Mouse (Mus musculus): ENCODE data around the gene Zcchc14. TPM values are rescaled to one million over a fixed set of nuclear protein-coding genes. Genes with fewer than 3 reads are reported as not detected.
A peak's percentile ranks its signal among the peaks of the same experiment; 100 is the strongest.
"Not testable (repeated sequence)": the region's sequence is repeated elsewhere in the genome, so short reads cannot be mapped to it uniquely, and the experiment has no call there.

Gene Zcchc14
- polyA plus RNA-seq, 1 experiment from 2014 or later: 16.4 TPM

- ATAC-seq (ENCODE audit: low FRiP score, low TSS enrichment): no peak
- Histone ChIP-seq H3K36me3 (ENCODE audit: insufficient read depth, low read length) (no peaks in the 10 kb centered on the region), H3K27ac (ENCODE audit: low read length) (0 out of 2 replicates have a peak overlapping the region, but pooled peaks have one; percentile 23), H3K4me3 (ENCODE audit: low read length) (no peak overlapping the region), H3K4me1 (ENCODE audit: insufficient read depth, low read length) (peaks cover 25% of the 10 kb centered on the region), H3K27me3 (ENCODE audit: insufficient read depth, low read length) (no peaks in the 10 kb centered on the region), H3K9me3 (ENCODE audit: low read length) (no peaks in the 10 kb centered on the region), H3K9ac (replicated peaks; ENCODE audit: low read length) (peak overlapping the region; percentile 29; the same call in 1 of the 2 replicates), H3K4me2 (replicated peaks; ENCODE audit: low read depth, low read length) (no peak overlapping the region)
- WGBS: 60% methylated on average over 6 of the region's 6 CpGs
Measured at GRCm38 (mm10) chr8:121668553-121668952, 15.9 kb upstream of the Zcchc14 start.

GRCm38 (mm10) chr8:121667936-121668500, 15.3 kb upstream of the Zcchc14 start:
- H3K36me3 ChIP-seq (ENCODE audit: insufficient read depth, low read length); H3K4me2 ChIP-seq (replicated peaks; ENCODE audit: low read depth, low read length); H3K27me3 ChIP-seq (ENCODE audit: insufficient read depth, low read length); ATAC-seq (ENCODE audit: low FRiP score, low TSS enrichment); H3K9ac ChIP-seq (replicated peaks; ENCODE audit: low read length); H3K9me3 ChIP-seq (ENCODE audit: low read length); H3K4me3 ChIP-seq (ENCODE audit: low read length): not testable (repeated sequence)
- whole genome bisulfite sequencing: 85% methylated on average over 9 of the region's 9 CpGs
- peaks cover 25% of the 10 kb centered on the region for H3K4me1 ChIP-seq (ENCODE audit: insufficient read depth, low read length)
- 0 out of 2 replicates have a peak overlapping the region, but pooled peaks have one; percentile 23 for H3K27ac ChIP-seq (ENCODE audit: low read length)

DNA sequence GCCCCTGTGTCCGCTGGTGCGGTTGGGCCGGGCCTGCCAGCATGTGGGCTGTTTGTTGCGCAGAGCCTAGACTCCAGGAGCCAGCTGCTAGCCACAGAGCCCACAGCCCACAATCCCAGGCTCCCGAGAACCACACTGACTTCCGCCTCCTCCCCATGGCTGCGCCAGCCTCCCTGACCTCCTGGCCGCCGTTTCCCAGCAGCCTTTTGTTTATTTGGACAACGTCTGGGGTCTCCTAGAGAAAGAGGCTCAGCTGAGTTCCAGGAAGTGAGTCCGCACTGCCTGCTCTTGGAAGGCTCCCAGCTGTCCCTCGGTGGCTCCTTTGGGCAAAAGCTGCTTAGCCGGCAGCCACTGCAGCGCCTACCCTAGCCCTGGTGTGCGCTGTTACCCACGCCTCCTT, 12.6 kb upstream of the Zcchc14 start:
- Histone ChIP-seq H3K4me3 (ENCODE audit: low read length) (peak overlapping the region; percentile 31), H3K27ac (ENCODE audit: low read length) (peak overlapping the region; percentile 76), H3K4me2 (replicated peaks; ENCODE audit: low read depth, low read length) (peak overlapping the region; percentile 48), H3K36me3 (ENCODE audit: insufficient read depth, low read length) (no peaks in the 10 kb centered on the region), H3K9me3 (ENCODE audit: low read length) (no peaks in the 10 kb centered on the region), H3K9ac (replicated peaks; ENCODE audit: low read length) (peak overlapping the region; percentile 53), H3K27me3 (ENCODE audit: insufficient read depth, low read length) (no peaks in the 10 kb centered on the region), H3K4me1 (ENCODE audit: insufficient read depth, low read length) (peaks cover 30% of the 10 kb centered on the region)
- WGBS: 6% methylated on average over 16 of the region's 16 CpGs
- ATAC-seq (ENCODE audit: low FRiP score, low TSS enrichment): peak; percentile 88

DNA sequence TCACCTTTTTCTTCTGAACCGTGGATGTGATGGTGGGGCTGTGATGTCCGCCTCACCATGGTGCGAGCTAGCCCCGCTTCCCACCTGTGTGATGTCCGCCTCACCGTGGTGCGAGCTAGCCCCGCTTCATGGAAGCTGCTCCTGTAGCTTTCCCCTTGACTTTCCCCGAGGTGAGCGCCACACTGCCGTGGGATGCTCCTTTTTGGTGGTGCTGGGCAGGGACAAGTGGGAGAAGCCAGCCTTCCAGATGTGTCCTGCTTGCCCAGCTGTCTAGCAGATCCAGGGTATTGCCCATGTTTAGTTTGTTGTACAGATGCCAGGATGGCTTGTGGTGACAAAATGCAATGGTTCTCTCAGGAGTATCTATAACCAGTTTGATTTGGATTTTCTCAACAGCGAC, 10.4 kb upstream of the Zcchc14 start:
- no peak for ATAC-seq (ENCODE audit: low FRiP score, low TSS enrichment)
- Histone ChIP-seq H3K4me2 (replicated peaks; ENCODE audit: low read depth, low read length) (no peak overlapping the region), H3K4me1 (ENCODE audit: insufficient read depth, low read length) (peaks cover 25% of the 10 kb centered on the region), H3K27ac (ENCODE audit: low read length) (no peak overlapping the region), H3K36me3 (ENCODE audit: insufficient read depth, low read length) (no peaks in the 10 kb centered on the region), H3K9me3 (ENCODE audit: low read length) (no peaks in the 10 kb centered on the region), H3K27me3 (ENCODE audit: insufficient read depth, low read length) (no peaks in the 10 kb centered on the region), H3K9ac (replicated peaks; ENCODE audit: low read length) (no peak overlapping the region), H3K4me3 (ENCODE audit: low read length) (no peak overlapping the region)
- WGBS: 94% methylated on average over 12 of the region's 12 CpGs

DNA sequence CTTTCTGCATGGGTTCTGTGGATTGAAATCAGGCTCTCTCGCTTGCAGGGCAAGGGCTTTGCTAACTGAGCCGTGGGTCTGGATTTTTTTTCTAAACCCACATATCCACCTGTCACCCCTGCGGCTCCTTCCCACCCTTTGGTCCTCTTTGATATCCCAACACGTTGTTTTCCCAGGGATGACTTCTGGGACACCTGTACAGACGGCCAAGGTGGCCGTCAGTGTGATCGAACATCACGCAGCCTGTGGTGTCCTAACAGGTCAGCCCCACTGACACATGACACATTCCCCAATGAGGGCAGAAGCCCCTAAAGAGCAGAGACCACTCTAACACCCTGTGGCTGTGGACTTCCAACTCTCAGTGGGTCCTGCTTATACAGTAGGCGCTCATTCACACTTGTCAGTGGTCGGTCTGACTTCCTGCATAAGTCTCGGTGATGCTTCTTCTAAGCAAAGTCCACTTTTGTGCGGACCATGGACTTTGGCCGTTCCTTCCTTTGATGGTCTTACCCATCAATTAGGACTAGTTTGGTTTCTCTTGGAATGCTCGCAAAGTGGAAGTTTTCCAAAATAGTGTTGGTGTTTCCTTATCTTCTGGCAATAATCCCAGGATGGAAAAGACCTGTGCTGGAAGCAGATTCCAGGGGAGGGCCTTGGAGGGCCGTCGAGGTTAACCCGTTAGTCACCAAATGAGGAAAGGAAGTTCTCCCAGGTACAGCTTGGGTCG, 9.1 kb upstream of the Zcchc14 start:
- Histone ChIP-seq H3K4me1 (ENCODE audit: insufficient read depth, low read length) (peaks cover 25% of the 10 kb centered on the region), H3K4me3 (ENCODE audit: low read length) (no peak overlapping the region), H3K27ac (ENCODE audit: low read length) (no peak overlapping the region), H3K9me3 (ENCODE audit: low read length) (no peaks in the 10 kb centered on the region), H3K36me3 (ENCODE audit: insufficient read depth, low read length) (no peaks in the 10 kb centered on the region), H3K27me3 (ENCODE audit: insufficient read depth, low read length) (no peaks in the 10 kb centered on the region), H3K9ac (replicated peaks; ENCODE audit: low read length) (no peak overlapping the region), H3K4me2 (replicated peaks; ENCODE audit: low read depth, low read length) (no peak overlapping the region)
- 68% methylated on average over 18 of the region's 18 CpGs for WGBS
- ATAC-seq (ENCODE audit: low FRiP score, low TSS enrichment): no peak

DNA sequence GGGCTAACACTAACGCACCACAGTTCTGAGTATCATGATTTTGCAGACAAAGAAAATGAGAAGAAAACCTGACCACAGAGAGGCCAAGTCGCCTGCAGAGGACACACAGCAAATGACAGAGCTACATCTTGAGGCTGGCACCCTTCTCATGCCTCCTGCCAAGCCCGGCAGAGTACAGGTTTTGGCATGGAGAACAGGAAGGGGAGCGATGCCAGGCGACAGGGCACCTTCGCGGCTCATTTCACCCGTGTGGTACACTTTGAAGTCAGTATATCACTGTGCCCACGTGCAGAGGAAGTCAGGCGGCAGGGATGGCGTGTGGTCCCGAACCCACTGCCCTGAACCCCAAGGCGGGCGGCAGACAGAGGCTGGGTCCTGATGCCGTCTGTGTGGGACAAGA, 7.9 kb upstream of the Zcchc14 start:
- Histone ChIP-seq H3K4me1 (ENCODE audit: insufficient read depth, low read length) (peaks cover 19% of the 10 kb centered on the region), H3K4me2 (replicated peaks; ENCODE audit: low read depth, low read length) (no peak overlapping the region), H3K27ac (ENCODE audit: low read length) (no peak overlapping the region), H3K9ac (replicated peaks; ENCODE audit: low read length) (no peak overlapping the region), H3K36me3 (ENCODE audit: insufficient read depth, low read length) (no peaks in the 10 kb centered on the region), H3K27me3 (ENCODE audit: insufficient read depth, low read length) (no peaks in the 10 kb centered on the region), H3K9me3 (ENCODE audit: low read length) (no peaks in the 10 kb centered on the region), H3K4me3 (ENCODE audit: low read length) (no peak overlapping the region)
- ATAC-seq (ENCODE audit: low FRiP score, low TSS enrichment): no peak
- WGBS: 59% methylated on average over 15 of the region's 15 CpGs

- peaks cover 3% of the 10 kb centered on the region; the same call in 1 of the 2 replicates for H3K36me3 ChIP-seq (ENCODE audit: insufficient read depth, low read length)
- H3K9me3 ChIP-seq (ENCODE audit: low read length): no peaks in the 10 kb centered on the region
- H3K9ac ChIP-seq (replicated peaks; ENCODE audit: low read length): no peak overlapping the region
- H3K27ac ChIP-seq (ENCODE audit: low read length): no peak overlapping the region
- no peaks in the 10 kb centered on the region for H3K27me3 ChIP-seq (ENCODE audit: insufficient read depth, low read length)
- no peak overlapping the region for H3K4me2 ChIP-seq (replicated peaks; ENCODE audit: low read depth, low read length)
- H3K4me3 ChIP-seq (ENCODE audit: low read length): no peak overlapping the region
- WGBS: 88% methylated on average over 14 of the region's 14 CpGs
- no peak for ATAC-seq (ENCODE audit: low FRiP score, low TSS enrichment)
- peaks cover 26% of the 10 kb centered on the region for H3K4me1 ChIP-seq (ENCODE audit: insufficient read depth, low read length)
Measured at GRCm38 (mm10) chr8:121654966-121655494, 2.3 kb upstream of the Zcchc14 start.

DNA sequence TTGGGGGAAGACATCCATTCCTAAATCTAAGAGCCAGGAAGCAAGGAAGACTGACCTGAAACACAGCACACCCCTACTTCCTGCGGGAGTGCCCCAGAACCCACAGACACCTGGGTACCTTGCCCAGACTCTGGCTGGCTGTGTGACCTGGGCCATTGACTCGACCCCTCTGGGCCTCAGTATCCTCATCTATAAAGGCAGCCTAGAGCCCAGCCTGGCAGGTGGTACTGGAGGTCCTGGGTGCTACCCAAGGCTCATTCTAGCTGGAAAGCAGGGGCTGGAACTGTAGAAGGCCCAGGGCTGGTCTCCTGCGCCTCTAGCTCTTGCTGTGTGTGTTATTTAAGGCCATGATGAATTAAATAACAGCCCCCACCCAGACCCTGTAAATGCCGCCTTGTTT, 1.4 kb upstream of the Zcchc14 start:
- Histone ChIP-seq H3K27ac (ENCODE audit: low read length) (no peak overlapping the region), H3K4me2 (replicated peaks; ENCODE audit: low read depth, low read length) (peak overlapping the region; percentile 91), H3K36me3 (ENCODE audit: insufficient read depth, low read length) (peaks cover 7% of the 10 kb centered on the region; the same call in 1 of the 2 replicates), H3K4me1 (ENCODE audit: insufficient read depth, low read length) (peaks cover 34% of the 10 kb centered on the region), H3K27me3 (ENCODE audit: insufficient read depth, low read length) (no peaks in the 10 kb centered on the region), H3K9me3 (ENCODE audit: low read length) (no peaks in the 10 kb centered on the region), H3K9ac (replicated peaks; ENCODE audit: low read length) (peak overlapping the region; percentile 91), H3K4me3 (ENCODE audit: low read length) (peak overlapping the region; percentile 86)
- WGBS: 79% methylated on average over 4 of the region's 4 CpGs
- ATAC-seq (ENCODE audit: low FRiP score, low TSS enrichment): no peak

DNA sequence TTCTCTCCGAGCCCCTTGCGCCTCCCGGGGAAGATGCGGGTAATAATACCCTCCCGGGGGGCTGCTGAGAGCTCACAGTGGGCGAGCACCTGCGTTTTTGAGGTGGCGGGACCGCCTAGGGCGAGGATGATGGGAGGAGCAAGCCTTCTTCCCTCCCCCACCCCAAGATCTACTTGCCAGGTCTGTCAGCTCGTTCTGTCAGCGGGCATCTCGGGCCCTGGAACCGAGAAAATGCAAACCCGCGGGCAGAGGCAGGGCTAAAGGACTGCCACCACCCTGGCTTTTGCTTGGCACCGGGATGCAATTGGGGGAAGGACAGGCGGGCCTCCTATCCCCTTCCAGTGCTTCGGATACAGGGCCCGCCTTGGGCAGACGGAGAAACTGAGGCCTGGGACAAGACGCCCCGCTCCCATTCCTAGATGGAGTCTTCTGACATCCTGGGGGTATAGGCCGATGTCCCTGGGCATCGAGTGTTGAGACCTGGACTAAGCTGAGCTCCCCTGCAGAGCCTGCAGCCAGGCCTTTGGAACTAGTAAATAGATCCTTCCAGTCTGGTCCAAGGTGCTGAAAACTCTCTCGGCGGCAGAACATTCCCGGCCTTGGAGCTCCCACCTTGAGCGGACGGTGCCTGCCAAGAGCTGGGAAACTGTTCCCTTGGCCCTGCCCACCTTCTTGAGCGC, 779 bp upstream of the Zcchc14 start:
- peak; percentile 3; the same call in 1 of the 2 replicates for ATAC-seq (ENCODE audit: low FRiP score, low TSS enrichment)
- peak overlapping the region; percentile 96 for H3K27ac ChIP-seq (ENCODE audit: low read length)
- peak overlapping the region; percentile 86 for H3K4me3 ChIP-seq (ENCODE audit: low read length)
- H3K36me3 ChIP-seq (ENCODE audit: insufficient read depth, low read length): peaks cover 7% of the 10 kb centered on the region; the same call in 1 of the 2 replicates
- 2% methylated on average over 31 of the region's 31 CpGs for WGBS
- no peaks in the 10 kb centered on the region for H3K27me3 ChIP-seq (ENCODE audit: insufficient read depth, low read length)
- H3K4me1 ChIP-seq (ENCODE audit: insufficient read depth, low read length): peaks cover 40% of the 10 kb centered on the region
- no peaks in the 10 kb centered on the region for H3K9me3 ChIP-seq (ENCODE audit: low read length)
- H3K4me2 ChIP-seq (replicated peaks; ENCODE audit: low read depth, low read length): peak overlapping the region; percentile 91
- peak overlapping the region; percentile 91 for H3K9ac ChIP-seq (replicated peaks; ENCODE audit: low read length)
